Mouse (Mus musculus): Measurements from ENCODE around the gene Hpse2. TPM values are rescaled to one million over a fixed set of nuclear protein-coding genes. Genes with fewer than 3 reads are reported as not detected.

Hpse2 gene
- polyA plus RNA-seq, 1 experiment from 2014 or later = 1.3 TPM

DNA sequence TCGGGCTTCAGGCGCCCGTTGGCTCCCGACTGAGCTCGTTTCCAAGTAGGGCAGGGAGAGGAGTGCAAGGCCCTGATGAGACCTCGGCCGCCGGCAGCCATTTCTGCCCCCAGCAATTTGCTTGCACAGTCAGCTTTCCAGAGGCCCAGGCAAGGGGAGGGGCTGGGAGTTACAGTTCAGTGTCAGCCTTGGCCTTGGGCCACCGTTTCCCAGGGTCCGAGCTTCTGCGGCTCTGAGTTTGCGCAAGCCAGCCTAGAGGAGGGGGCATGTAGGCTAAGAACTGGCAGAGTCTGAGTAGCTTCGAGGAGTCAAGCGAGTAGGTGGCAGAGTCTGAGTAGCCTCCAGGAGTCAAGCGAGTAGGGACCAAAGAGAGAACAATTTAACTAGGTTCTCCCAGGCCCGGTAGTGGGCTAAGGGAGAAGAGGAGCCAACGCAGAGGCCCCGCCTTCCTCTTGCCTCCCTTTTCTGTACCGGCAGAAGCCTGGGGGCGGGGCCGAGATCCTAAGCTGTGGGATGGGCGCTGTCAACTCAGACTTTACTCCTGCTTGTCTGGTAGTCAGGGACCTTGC lies 635.7 kb downstream of the Hpse2 start, which contains the start of gene Pyroxd2:
Pyroxd2 (minus strand) TSS at position 413 of the 569 bp plus-strand sequence.
- Histone ChIP-seq H3K27ac (peak within 1 kb of the TSS; percentile 82), H3K4me2 (replicated peaks) (peak within 1 kb of the TSS; percentile 57), H3K36me3 (no peaks in the 10 kb centered on the region), H3K9me3 (replicated peaks) (no peaks in the 10 kb centered on the region), H3K9ac (peak within 1 kb of the TSS; percentile 53), H3K4me3 (peak within 1 kb of the TSS; percentile 29), H3K27me3 (no peaks in the 10 kb centered on the region), H3K4me1 (peaks cover 29% of the 10 kb centered on the region)
- peak; percentile 85 for ATAC-seq (ENCODE audit: low FRiP score)
- WGBS = 5% methylated on average over 22 of the region's 22 CpGs

GRCm38 (mm10) chr19:42750196-42750595 lies 638.0 kb downstream of the Hpse2 start:
- no peak overlapping the region for H3K9ac ChIP-seq
- H3K4me1 ChIP-seq = peaks cover 23% of the 10 kb centered on the region
- no peaks in the 10 kb centered on the region for H3K27me3 ChIP-seq
- H3K4me3 ChIP-seq = no peak overlapping the region
- H3K36me3 ChIP-seq = no peaks in the 10 kb centered on the region
- no peak for ATAC-seq (ENCODE audit: low FRiP score)
- H3K27ac ChIP-seq = no peak overlapping the region
- H3K9me3 ChIP-seq (replicated peaks) = no peaks in the 10 kb centered on the region
- 75% methylated on average over 11 of the region's 11 CpGs for WGBS
- H3K4me2 ChIP-seq (replicated peaks) = no peak overlapping the region

- Histone ChIP-seq H3K4me3 (no peak overlapping the region), H3K9ac (no peak overlapping the region), H3K4me1 (peaks cover 10% of the 10 kb centered on the region), H3K9me3 (replicated peaks) (no peaks in the 10 kb centered on the region), H3K4me2 (replicated peaks) (no peak overlapping the region), H3K27me3 (peaks cover 3% of the 10 kb centered on the region; the same call in 1 of the 2 replicates), H3K36me3 (no peaks in the 10 kb centered on the region), H3K27ac (no peak overlapping the region)
- no peak for ATAC-seq (ENCODE audit: low FRiP score)
- WGBS = 93% methylated on average over 8 of the region's 8 CpGs
Measured at GRCm38 (mm10) chr19:42746702-42747101, 641.5 kb downstream of the Hpse2 start.

DNA sequence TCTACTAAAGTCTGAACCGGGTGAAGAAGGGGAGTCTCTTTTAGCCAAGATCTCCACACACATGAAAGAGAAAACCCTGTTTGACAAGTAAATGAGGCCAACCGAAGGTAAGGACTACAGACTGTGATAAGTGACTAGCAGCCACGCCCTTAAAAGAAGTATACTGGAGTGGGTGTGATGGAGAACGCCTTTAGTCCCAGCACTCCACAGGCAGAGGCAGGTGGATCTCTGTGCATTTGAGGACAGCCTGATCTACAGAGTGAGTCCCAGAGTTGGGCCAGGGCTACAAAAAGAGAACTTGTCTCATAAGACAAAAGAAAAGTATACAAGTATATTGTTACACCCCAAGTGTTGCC lies 642.3 kb downstream of the Hpse2 start:
- peaks cover 3% of the 10 kb centered on the region; the same call in 1 of the 2 replicates for H3K27me3 ChIP-seq
- no peak overlapping the region for H3K4me3 ChIP-seq
- no peak for ATAC-seq (ENCODE audit: low FRiP score)
- no peaks in the 10 kb centered on the region for H3K9me3 ChIP-seq (replicated peaks)
- no peak overlapping the region for H3K4me2 ChIP-seq (replicated peaks)
- WGBS = 84% methylated on average over 4 of the region's 4 CpGs
- peaks cover 8% of the 10 kb centered on the region for H3K4me1 ChIP-seq
- no peaks in the 10 kb centered on the region for H3K36me3 ChIP-seq
- no peak overlapping the region for H3K9ac ChIP-seq
- no peak overlapping the region for H3K27ac ChIP-seq

DNA sequence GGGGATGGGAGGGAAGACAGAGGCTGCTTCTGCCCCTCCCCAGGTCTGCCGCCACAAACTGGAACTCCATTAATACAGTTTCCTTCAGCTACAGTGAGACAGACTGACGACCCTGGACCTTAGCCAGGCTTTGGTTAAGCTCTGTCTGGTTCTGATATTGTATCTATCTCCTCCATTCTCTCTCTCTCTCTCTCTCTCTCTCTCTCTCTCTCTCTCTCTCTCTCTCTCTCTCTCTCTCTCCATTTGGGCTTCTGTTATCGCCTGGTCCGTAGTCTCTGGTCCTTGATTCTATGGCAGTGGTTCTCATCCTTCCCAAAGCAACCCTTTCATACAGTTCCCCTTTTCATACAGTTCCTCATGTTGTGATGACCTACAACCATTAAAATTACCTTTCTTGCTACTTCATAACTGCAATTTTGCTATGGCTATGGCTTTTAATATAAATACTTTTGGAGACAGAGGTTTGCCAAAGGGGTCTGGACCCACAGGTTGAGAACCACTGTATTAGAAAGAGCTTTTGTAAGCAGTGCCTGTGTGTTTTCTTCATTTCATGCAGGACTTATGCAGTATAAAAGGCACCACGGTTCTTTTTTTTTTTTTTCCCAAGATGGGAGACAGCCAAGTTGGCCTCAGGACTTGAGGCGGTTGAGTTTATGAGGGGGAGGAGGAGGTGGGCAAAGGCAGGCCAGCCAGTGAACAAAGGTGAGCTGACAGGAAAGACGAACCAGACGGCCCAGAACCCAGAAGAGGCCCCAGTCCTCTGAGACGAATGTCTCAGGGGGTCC lies 642.9 kb downstream of the Hpse2 start:
- H3K9ac ChIP-seq = no peak overlapping the region
- H3K4me1 ChIP-seq = peaks cover 8% of the 10 kb centered on the region
- ATAC-seq (ENCODE audit: low FRiP score) = no peak
- no peak overlapping the region for H3K4me2 ChIP-seq (replicated peaks)
- no peaks in the 10 kb centered on the region for H3K9me3 ChIP-seq (replicated peaks)
- H3K36me3 ChIP-seq = no peaks in the 10 kb centered on the region
- H3K27me3 ChIP-seq = peaks cover 3% of the 10 kb centered on the region; the same call in 1 of the 2 replicates
- H3K27ac ChIP-seq = no peak overlapping the region
- WGBS = 65% methylated on average over 9 of the region's 9 CpGs
- no peak overlapping the region for H3K4me3 ChIP-seq

GRCm38 (mm10) chr19:42744162-42744586 lies 644.0 kb downstream of the Hpse2 start:
- H3K9ac ChIP-seq = no peak overlapping the region
- no peak overlapping the region for H3K4me2 ChIP-seq (replicated peaks)
- WGBS = 32% methylated on average over 4 of the region's 4 CpGs
- ATAC-seq (ENCODE audit: low FRiP score) = peak; percentile 76
- H3K4me1 ChIP-seq = peaks cover 8% of the 10 kb centered on the region
- H3K27me3 ChIP-seq = peaks cover 3% of the 10 kb centered on the region; the same call in 1 of the 2 replicates
- no peak overlapping the region for H3K4me3 ChIP-seq
- H3K27ac ChIP-seq = no peak overlapping the region
- no peaks in the 10 kb centered on the region for H3K9me3 ChIP-seq (replicated peaks)
- H3K36me3 ChIP-seq = no peaks in the 10 kb centered on the region

GRCm38 (mm10) chr19:42743261-42743660 lies 644.9 kb downstream of the Hpse2 start:
- no peaks in the 10 kb centered on the region for H3K36me3 ChIP-seq
- no peak overlapping the region for H3K4me3 ChIP-seq
- H3K4me2 ChIP-seq (replicated peaks) = peak overlapping the region; percentile 29; the same call in 1 of the 2 replicates
- no peak overlapping the region for H3K27ac ChIP-seq
- no peak overlapping the region for H3K9ac ChIP-seq
- peaks cover 3% of the 10 kb centered on the region; the same call in 1 of the 2 replicates for H3K27me3 ChIP-seq
- H3K9me3 ChIP-seq (replicated peaks) = no peaks in the 10 kb centered on the region
- WGBS = 41% methylated on average over 16 of the region's 16 CpGs
- peaks cover 8% of the 10 kb centered on the region for H3K4me1 ChIP-seq
- ATAC-seq (ENCODE audit: low FRiP score) = peak; percentile 41; the same call in 1 of the 2 replicates

- peaks cover 3% of the 10 kb centered on the region; the same call in 1 of the 2 replicates for H3K27me3 ChIP-seq
- ATAC-seq (ENCODE audit: low FRiP score) = no peak
- no peak overlapping the region for H3K4me2 ChIP-seq (replicated peaks)
- H3K4me1 ChIP-seq = peaks cover 8% of the 10 kb centered on the region
- no peaks in the 10 kb centered on the region for H3K36me3 ChIP-seq
- no peaks in the 10 kb centered on the region for H3K9me3 ChIP-seq (replicated peaks)
- H3K4me3 ChIP-seq = no peak overlapping the region
- H3K27ac ChIP-seq = no peak overlapping the region
- H3K9ac ChIP-seq = no peak overlapping the region
- WGBS = 72% methylated on average over 14 of the region's 14 CpGs
Measured at GRCm38 (mm10) chr19:42741884-42742283, 646.3 kb downstream of the Hpse2 start.

- H3K4me1 ChIP-seq = peaks cover 8% of the 10 kb centered on the region
- no peaks in the 10 kb centered on the region for H3K9me3 ChIP-seq (replicated peaks)
- H3K4me2 ChIP-seq (replicated peaks) = no peak overlapping the region
- 76% methylated on average over 8 of the region's 8 CpGs for WGBS
- H3K36me3 ChIP-seq = no peaks in the 10 kb centered on the region
- no peak overlapping the region for H3K9ac ChIP-seq
- no peak overlapping the region for H3K4me3 ChIP-seq
- no peak overlapping the region for H3K27ac ChIP-seq
- H3K27me3 ChIP-seq = peaks cover 3% of the 10 kb centered on the region; the same call in 1 of the 2 replicates
- no peak for ATAC-seq (ENCODE audit: low FRiP score)
Measured at GRCm38 (mm10) chr19:42740163-42740899, 647.8 kb downstream of the Hpse2 start.

DNA sequence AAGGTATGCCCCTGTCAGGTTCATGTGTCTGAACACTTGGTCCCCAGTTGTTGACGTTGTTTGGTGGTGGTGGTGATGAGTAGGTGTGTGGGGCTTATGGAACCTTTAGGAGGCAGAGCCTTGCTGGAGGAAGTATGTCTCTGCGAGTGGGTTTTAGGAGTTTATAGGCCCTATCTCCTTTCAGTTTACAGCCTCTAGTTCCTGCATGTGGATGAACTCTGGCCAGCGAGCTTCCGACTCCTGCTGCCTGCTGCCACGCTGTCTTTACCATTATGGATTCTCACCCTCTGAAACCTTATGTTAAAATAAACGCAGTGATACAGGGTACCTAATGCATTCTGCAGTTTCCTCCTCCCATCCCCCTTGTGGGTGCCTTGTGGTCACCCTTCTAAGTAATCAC lies 648.4 kb downstream of the Hpse2 start:
- Histone ChIP-seq H3K4me1 (peaks cover 6% of the 10 kb centered on the region), H3K4me3 (no peak overlapping the region), H3K9ac (no peak overlapping the region), H3K27me3 (peaks cover 3% of the 10 kb centered on the region; the same call in 1 of the 2 replicates), H3K9me3 (replicated peaks) (no peaks in the 10 kb centered on the region), H3K27ac (no peak overlapping the region), H3K36me3 (no peaks in the 10 kb centered on the region), H3K4me2 (replicated peaks) (no peak overlapping the region)
- WGBS = 93% methylated on average over 6 of the region's 6 CpGs
- no peak for ATAC-seq (ENCODE audit: low FRiP score)

GRCm38 (mm10) chr19:42737753-42738152 lies 650.4 kb downstream of the Hpse2 start:
- Histone ChIP-seq H3K9me3 (replicated peaks) (no peaks in the 10 kb centered on the region), H3K4me2 (replicated peaks) (no peak overlapping the region), H3K27ac (no peak overlapping the region), H3K36me3 (no peaks in the 10 kb centered on the region), H3K27me3 (peaks cover under 1% of the 10 kb centered on the region; the same call in 1 of the 2 replicates), H3K4me3 (no peak overlapping the region), H3K9ac (no peak overlapping the region), H3K4me1 (no peaks in the 10 kb centered on the region)
- 63% methylated on average over 9 of the region's 9 CpGs for WGBS
- ATAC-seq (ENCODE audit: low FRiP score) = no peak

Data from hindbrain, embryonic 12.5 days (tissue).